23 mouse cellular contexts compared by ENCODE assay signal in the genomic region with DNA sequence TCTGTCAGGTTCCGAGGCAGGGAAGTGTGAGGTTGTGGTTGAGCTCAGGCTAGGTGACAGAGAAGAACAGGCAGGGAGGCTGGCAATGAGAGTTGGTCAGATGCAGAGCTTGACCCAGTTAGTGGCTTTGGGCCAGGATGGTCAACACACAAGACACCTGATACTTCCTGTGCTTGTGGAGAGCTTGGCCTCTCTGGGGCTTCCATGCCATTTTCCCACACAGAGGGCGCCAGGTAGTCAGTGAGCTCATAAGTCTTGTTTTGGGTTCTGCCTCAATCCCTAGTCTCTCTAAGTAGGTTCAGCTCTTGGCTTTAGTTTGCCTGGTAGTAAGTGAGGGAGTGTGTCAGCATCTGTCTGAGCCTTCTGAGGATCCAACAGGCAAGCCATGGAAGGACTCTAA. TPM values are rescaled to one million over a fixed set of nuclear protein-coding genes. Genes with fewer than 3 reads are reported as not detected.
DNase-seq lines count a peak whose midpoint lies in the region; ATAC-seq and TF ChIP-seq lines count a peak whose summit lies in the region.
"Had no signal": no experiment of that assay in that cellular context is flagged by ENCODE, and none has a peak within 500 bp of the region (broad histone marks: within the 10 kb centered on the region; RNA-seq: fewer than 3 reads in every experiment).

No protein-coding gene starts in this region.

- TF ChIP-seq POLR2A in bone marrow macrophage, adult 2 months (IDR thresholded peaks at IDR 0.05; ENCODE audit: borderline replicate concordance, low read depth, low read length) = no peak

- no peak overlapping the region for H3K4me2 ChIP-seq in forebrain, embryonic 13.5 days
- no peak overlapping the region for H3K4me2 ChIP-seq in hindbrain, postnatal 0 days (ENCODE audit: low read depth, low read length)
- H3K4me2 ChIP-seq: forebrain, embryonic 12.5 days; heart, embryonic 11.5 days; hindbrain, embryonic 12.5 days; hindbrain, embryonic 15.5 days; intestine, embryonic 15.5 days had no signal

- no peak for DNase-seq in forebrain, embryonic 10.5 days (ENCODE audit: extremely low spot score, low spot score)
- no peak for DNase-seq in hindbrain, postnatal 0 days (ENCODE audit: low spot score)
- no peak for DNase-seq in frontal cortex, postnatal 36 days (ENCODE audit: low spot score in 2 of 2)
- DNase-seq: adrenal gland, adult 2 months; adrenal gland, postnatal 25 days; B cell, adult 2 months; cerebellum, adult 18-20 months; cerebellum, adult 9-10 months; cerebellum, postnatal 14 days; gastrocnemius, adult 2 months; gastrocnemius, postnatal 14 days; heart, adult 11 months had no signal

- no peak for ATAC-seq in forebrain, embryonic 13.5 days
- 0 out of 2 replicates have a peak, but pooled peaks have one; percentile 14 for ATAC-seq in megakaryocyte, adult 5-6 weeks (ENCODE audit: poor library complexity, severe bottlenecking)
- no peak for ATAC-seq in hindbrain, postnatal 0 days
- ATAC-seq: forebrain, embryonic 16.5 days; intestine, embryonic 15.5 days had no signal

- 0 out of 2 replicates have a peak overlapping the region, but pooled peaks have one; percentile 44 for H3K27ac ChIP-seq in forebrain, embryonic 10.5 days
- H3K27ac ChIP-seq in forebrain, embryonic 13.5 days = no peak overlapping the region
- H3K27ac ChIP-seq in bone marrow macrophage, adult 2 months (ENCODE audit: insufficient read depth, low read depth, low read length) = peak overlapping the region; percentile 66
- no peak overlapping the region for H3K27ac ChIP-seq in hindbrain, postnatal 0 days
- H3K27ac ChIP-seq: forebrain, embryonic 12.5 days; gastrocnemius, adult 2 months; hindbrain, embryonic 12.5 days; hindbrain, embryonic 15.5 days; intestine, embryonic 15.5 days had no signal

- TF ChIP-seq CTCF in bone marrow macrophage, adult 2 months (IDR thresholded peaks at IDR 0.05; ENCODE audit: low read depth, low read length) = no peak
- no peak for TF ChIP-seq CTCF in hindbrain, postnatal 0 days (IDR thresholded peaks at IDR 0.05; ENCODE audit: low read depth)

- peaks cover 5% of the 10 kb centered on the region for H3K27me3 ChIP-seq in forebrain, embryonic 10.5 days (ENCODE audit: poor library complexity, severe bottlenecking)
- 0 out of 2 replicates have a peak, but pooled peaks cover 4% of the 10 kb centered on the region for H3K27me3 ChIP-seq in forebrain, embryonic 13.5 days
- H3K27me3 ChIP-seq in hindbrain, postnatal 0 days (ENCODE audit: insufficient read depth, low read length) = no peaks in the 10 kb centered on the region
- H3K27me3 ChIP-seq: CH12.LX; hindbrain, embryonic 12.5 days; hindbrain, embryonic 15.5 days; intestine, embryonic 15.5 days had no signal

- no peaks in the 10 kb centered on the region for H3K9me3 ChIP-seq in forebrain, embryonic 10.5 days
- no peaks in the 10 kb centered on the region for H3K9me3 ChIP-seq in forebrain, embryonic 13.5 days (replicated peaks)
- H3K9me3 ChIP-seq in hindbrain, postnatal 0 days (ENCODE audit: low read length) = no peaks in the 10 kb centered on the region
- H3K9me3 ChIP-seq: forebrain, embryonic 12.5 days; G1E; hindbrain, embryonic 12.5 days; hindbrain, embryonic 15.5 days; intestine, embryonic 15.5 days had no signal

- H3K4me3 ChIP-seq in forebrain, embryonic 10.5 days = no peak overlapping the region
- no peak overlapping the region for H3K4me3 ChIP-seq in forebrain, embryonic 13.5 days
- no peak overlapping the region for H3K4me3 ChIP-seq in bone marrow macrophage, adult 2 months (ENCODE audit: insufficient read depth, low read length)
- H3K4me3 ChIP-seq in hindbrain, postnatal 0 days (ENCODE audit: low read length) = no peak overlapping the region
- H3K4me3 ChIP-seq: forebrain, embryonic 12.5 days; gastrocnemius, adult 2 months; hindbrain, embryonic 12.5 days; hindbrain, embryonic 15.5 days; intestine, embryonic 15.5 days had no signal

- H3K36me3 ChIP-seq in forebrain, embryonic 10.5 days (replicated peaks) = no peaks in the 10 kb centered on the region
- H3K36me3 ChIP-seq in forebrain, embryonic 13.5 days (ENCODE audit: poor library complexity, severe bottlenecking) = no peaks in the 10 kb centered on the region
- H3K36me3 ChIP-seq in hindbrain, postnatal 0 days (ENCODE audit: insufficient read depth, low read length) = no peaks in the 10 kb centered on the region
- H3K36me3 ChIP-seq: forebrain, embryonic 12.5 days; hindbrain, embryonic 12.5 days; hindbrain, embryonic 15.5 days; intestine, embryonic 15.5 days had no signal

- WGBS in forebrain, embryonic 10.5 days = 89% methylated on average over 2 of the region's 2 CpGs
- WGBS in forebrain, embryonic 13.5 days = 93% methylated on average over 2 of the region's 2 CpGs
- WGBS in hindbrain, postnatal 0 days = 93% methylated on average over 2 of the region's 2 CpGs

- H3K4me1 ChIP-seq in forebrain, embryonic 10.5 days = peaks cover 67% of the 10 kb centered on the region
- peaks cover 73% of the 10 kb centered on the region for H3K4me1 ChIP-seq in forebrain, embryonic 13.5 days
- H3K4me1 ChIP-seq in bone marrow macrophage, adult 2 months (ENCODE audit: control insufficient read depth, insufficient read depth, low read length) = peaks cover 42% of the 10 kb centered on the region
- H3K4me1 ChIP-seq in hindbrain, postnatal 0 days (ENCODE audit: insufficient read depth, low read length) = peaks cover 18% of the 10 kb centered on the region

- H3K9ac ChIP-seq in forebrain, embryonic 13.5 days = no peak overlapping the region
- H3K9ac ChIP-seq in hindbrain, postnatal 0 days (replicated peaks; ENCODE audit: low read length) = no peak overlapping the region
- H3K9ac ChIP-seq: forebrain, embryonic 12.5 days; hindbrain, embryonic 12.5 days; hindbrain, embryonic 15.5 days; intestine, embryonic 15.5 days had no signal

RNA-seq across cellular contexts. Expression of gene Wars, which starts 18.5 kb away (rescaled TPM):
- 152 and 157 TPM in 2 replicates for polyA plus RNA-seq in forebrain, embryonic 10.5 days (2016; fragmentation: Nextera tagmentation; extraction: Ambion mirVana)
- 103 and 111 TPM in 2 replicates for polyA plus RNA-seq in forebrain, embryonic 13.5 days (2015; fragmentation: Nextera tagmentation; extraction: Ambion mirVana)
- polyA plus RNA-seq in bone marrow macrophage, adult 2 months (2012; ENCODE audit: insufficient read depth, insufficient read length, missing spikeins) = 20.5 and 24.8 TPM in 2 replicates
- 20.0 and 22.6 TPM in 2 replicates for total RNA-seq in megakaryocyte, adult 5-6 weeks (2015)
- 47.8 and 51.9 TPM in 2 replicates for total RNA-seq in megakaryocyte, adult 5-6 weeks (2017)
- total RNA-seq in hindbrain, postnatal 0 days (2014; rRNA removed) = 114 and 123 TPM in 2 replicates
- polyA plus RNA-seq in hindbrain, postnatal 0 days (2015; fragmentation: Nextera tagmentation; extraction: Ambion mirVana) = 92.4 and 95.4 TPM in 2 replicates

RNA-seq across cellular contexts. Expression of gene Wdr25, which starts 19.0 kb away (rescaled TPM):
- 9.4 and 9.9 TPM in 2 replicates for polyA plus RNA-seq in forebrain, embryonic 10.5 days (2016; fragmentation: Nextera tagmentation; extraction: Ambion mirVana)
- 9.9 and 10.4 TPM in 2 replicates for polyA plus RNA-seq in forebrain, embryonic 13.5 days (2015; fragmentation: Nextera tagmentation; extraction: Ambion mirVana)
- 4.5 and 4.6 TPM in 2 replicates for polyA plus RNA-seq in bone marrow macrophage, adult 2 months (2012; ENCODE audit: insufficient read depth, insufficient read length, missing spikeins)
- total RNA-seq in megakaryocyte, adult 5-6 weeks (2015) = 1.5 and 3.6 TPM in 2 replicates
- total RNA-seq in megakaryocyte, adult 5-6 weeks (2017) = 3.9 and 4.5 TPM in 2 replicates
- 5.8 and 7.4 TPM in 2 replicates for total RNA-seq in hindbrain, postnatal 0 days (2014; rRNA removed)
- 4.7 and 5.4 TPM in 2 replicates for polyA plus RNA-seq in hindbrain, postnatal 0 days (2015; fragmentation: Nextera tagmentation; extraction: Ambion mirVana)

Comparison
In these comparisons a context has a peak if more than half of its experiments do, and no peak if none do; other contexts are left out.
1. H3K27ac ChIP-seq: peak in forebrain, embryonic 10.5 days (single experiment) and bone marrow macrophage, adult 2 months (single experiment); none in forebrain, embryonic 13.5 days (single experiment) and hindbrain, postnatal 0 days (single experiment).